Mouse (Mus musculus) frontal cortex, adult (tissue): ENCODE results near the gene Cenph.
"Not testable (repeated sequence)": the region's sequence is repeated elsewhere in the genome, so short reads cannot be mapped to it uniquely, and the experiment has no call there.

Source experiments
- ATAC-seq: cut with Nextera tagmentation; 2 replicates; pipeline ENCODE4 v1.9.2; 2017; ENCODE audit warnings: mild to moderate bottlenecking, moderate library complexity, mixed read lengths; ENCODE audit not compliant: low TSS enrichment

The Cenph gene

GRCm38 (mm10) chr13:100775252-100776055 is at the start of gene Cenph:
TSS of gene Cenph (minus strand) at chr13:100775899.
- peak; percentile 100 for ATAC-seq

DNA sequence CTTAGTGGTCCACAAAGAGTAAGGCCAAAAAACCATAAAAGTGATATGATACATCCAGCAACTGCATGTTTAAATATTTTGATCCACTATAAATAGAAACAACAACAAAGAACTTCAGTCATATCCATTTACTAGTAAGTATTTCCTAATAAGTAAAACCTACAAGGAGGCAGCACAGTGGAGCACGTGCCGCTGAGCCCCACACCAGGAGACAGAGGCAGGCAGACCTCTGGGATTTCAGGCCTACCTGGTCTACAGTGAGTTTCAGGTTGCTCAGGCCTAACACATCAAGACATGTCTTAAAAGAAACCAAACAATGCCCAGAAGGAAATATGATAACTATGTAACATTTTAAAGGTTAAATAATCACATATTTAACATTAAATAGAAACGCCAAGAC is 49.2 kb upstream of the Cenph start:
- no peak for ATAC-seq

DNA sequence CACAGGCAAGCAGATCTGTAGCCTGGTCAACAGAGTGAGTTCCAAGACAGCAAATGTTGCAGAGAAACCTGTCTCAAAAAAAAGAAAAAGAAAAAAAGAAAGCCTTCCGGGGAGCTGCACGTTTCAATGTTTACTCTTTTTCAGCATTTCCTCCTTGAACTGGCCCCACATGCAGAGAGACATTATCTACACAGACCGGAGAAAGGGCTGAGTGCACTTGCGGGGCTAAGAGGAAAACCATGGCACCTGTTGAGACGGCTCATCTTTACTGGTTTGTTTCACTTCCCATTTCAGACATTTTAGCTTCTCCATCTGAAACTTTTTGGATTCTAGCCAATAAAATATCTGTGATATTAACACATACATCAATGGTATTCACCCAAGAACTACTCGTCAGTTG is 48.6 kb upstream of the Cenph start:
- ATAC-seq = no peak

DNA sequence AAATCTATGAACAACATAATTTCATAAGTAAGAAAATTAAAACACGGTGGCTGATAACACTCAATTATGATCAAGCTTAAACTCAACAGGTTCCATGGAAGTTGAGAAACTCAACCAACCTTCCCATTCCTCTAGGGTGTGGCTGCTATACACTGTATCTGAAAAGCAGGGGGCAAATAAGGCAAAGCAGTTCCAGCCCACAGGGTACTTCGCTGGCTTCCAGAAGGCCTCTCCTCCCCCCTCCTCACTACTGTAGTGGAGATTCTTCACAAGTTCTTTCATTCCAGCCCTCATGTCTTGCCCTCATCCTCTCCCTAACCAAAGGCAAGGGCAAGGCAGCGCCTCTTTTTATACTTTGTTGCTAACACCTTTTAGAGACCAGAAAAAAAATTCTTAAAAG is 48.2 kb upstream of the Cenph start:
- no peak for ATAC-seq

DNA sequence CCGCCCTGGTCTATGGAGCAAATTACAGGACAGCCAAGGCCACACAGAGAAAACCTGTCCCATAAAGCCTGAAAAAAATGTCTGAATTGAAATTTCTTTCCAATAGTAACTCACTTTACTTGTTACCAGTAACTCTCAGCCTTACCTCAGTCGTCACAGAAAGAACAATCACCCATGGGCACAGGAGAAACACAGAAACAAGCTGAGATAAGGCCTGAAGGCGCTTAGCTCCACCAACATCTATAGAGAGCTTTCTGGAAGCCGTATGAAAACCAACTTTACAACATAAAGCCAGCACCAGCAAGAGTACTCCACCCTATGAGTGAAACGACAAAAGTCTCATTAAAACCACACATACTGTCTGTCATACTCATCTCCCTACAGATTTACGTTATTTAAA is 38.8 kb upstream of the Cenph start:
- ATAC-seq = no peak

- ATAC-seq = no peak
Measured at GRCm38 (mm10) chr13:100805776-100806175, 30.1 kb upstream of the Cenph start.

GRCm38 (mm10) chr13:100797171-100797570 is 21.5 kb upstream of the Cenph start:
- ATAC-seq = no peak

- no peak for ATAC-seq
Measured at GRCm38 (mm10) chr13:100789083-100789482, 13.4 kb upstream of the Cenph start.

GRCm38 (mm10) chr13:100788057-100788456 is 12.4 kb upstream of the Cenph start:
- ATAC-seq = not testable (repeated sequence)

DNA sequence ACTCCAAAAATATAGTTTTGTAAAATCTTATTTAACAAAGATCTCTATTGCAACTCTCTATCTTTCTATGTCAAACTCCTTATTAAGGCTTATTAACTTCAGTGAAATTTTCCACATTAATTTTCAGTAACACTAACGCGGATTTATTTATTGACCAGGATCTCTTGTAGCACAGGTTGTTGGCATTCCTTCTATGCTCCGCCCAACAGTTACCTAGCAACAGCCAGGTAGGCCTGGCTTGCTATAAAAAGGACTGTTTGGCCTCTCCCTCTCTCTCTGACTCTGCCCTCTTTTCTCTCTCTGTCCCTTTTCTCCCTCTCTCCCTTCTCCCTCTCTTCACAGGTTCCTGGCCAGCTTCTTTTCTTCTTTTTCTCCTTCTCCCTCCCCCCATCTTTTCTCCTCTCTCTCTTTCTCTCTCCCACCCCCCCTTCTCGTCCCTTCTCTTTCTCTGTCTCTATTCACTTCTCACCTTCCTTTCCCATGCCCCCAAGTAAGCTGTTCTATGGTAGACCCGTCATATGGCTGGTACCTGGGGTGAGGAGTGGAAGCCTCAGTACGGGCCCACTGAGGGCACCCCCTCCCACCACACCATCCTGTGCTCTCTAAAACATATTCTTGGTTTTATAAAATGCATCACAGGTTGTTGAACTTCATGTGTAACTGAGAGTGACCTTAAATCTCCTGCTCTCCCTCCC is 11.8 kb upstream of the Cenph start:
- ATAC-seq = no peak

DNA sequence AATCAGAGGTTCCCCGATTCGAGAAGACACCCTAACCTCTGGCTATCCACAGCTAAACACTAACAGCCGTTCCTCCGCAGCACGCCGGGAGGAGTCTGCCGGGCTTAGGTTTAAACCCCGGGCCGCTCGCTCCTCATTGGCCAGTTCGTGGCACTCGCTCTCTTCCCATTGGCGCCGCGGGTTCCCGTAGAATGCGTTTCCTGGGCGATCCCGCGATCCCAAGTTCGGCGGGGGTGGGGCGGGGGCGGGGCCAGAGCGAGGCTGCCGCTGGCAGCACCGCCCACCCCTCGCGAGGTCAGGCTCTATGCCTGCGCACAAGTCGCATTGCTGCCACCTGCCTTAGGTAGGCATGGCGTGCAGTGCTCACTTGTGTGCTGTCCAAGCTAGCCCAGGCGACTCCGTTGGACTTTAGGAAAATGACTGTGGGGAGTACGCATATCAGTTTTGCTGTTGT is 10.7 kb upstream of the Cenph start, which contains the start of gene Ccnb1:
Gene Ccnb1, minus strand, starts transcription at position 157 of the 454 bp plus-strand sequence.
- peak; percentile 100 for ATAC-seq

- ATAC-seq = no peak
Measured at GRCm38 (mm10) chr13:100785806-100786413, 10.2 kb upstream of the Cenph start.

DNA sequence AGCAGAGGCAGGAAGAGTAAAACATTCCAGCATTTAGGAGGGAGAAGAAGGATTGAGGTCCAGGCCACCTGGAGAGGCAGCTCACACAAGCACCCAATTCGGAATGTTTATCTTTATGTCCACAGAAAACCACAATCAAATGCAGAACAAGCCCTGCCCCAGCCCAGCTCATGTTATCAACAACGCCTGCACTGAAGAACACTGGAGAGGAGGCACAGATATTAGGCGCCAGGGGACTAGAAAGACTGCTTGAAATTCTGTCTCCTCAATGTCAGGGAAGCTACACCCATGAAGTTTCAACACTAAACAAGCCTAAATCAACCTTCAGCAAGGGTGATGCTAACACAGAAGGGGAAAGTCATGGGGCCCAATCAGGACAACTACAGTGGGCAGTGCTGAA is 1.8 kb upstream of the Cenph start:
- no peak for ATAC-seq

GRCm38 (mm10) chr13:100776710-100777109 is 1.0 kb upstream of the Cenph start:
- no peak for ATAC-seq

- ATAC-seq = peak; percentile 39; the same call in 1 of the 2 replicates
Measured at GRCm38 (mm10) chr13:100776056-100776419, 339 bp upstream of the Cenph start.

- ATAC-seq = no peak
Measured at GRCm38 (mm10) chr13:100774704-100775103, 995 bp downstream of the Cenph start.

GRCm38 (mm10) chr13:100755329-100755728 is 20.4 kb downstream of the Cenph start:
- no peak for ATAC-seq

GRCm38 (mm10) chr13:100754186-100754585 is 21.5 kb downstream of the Cenph start:
- no peak for ATAC-seq

DNA sequence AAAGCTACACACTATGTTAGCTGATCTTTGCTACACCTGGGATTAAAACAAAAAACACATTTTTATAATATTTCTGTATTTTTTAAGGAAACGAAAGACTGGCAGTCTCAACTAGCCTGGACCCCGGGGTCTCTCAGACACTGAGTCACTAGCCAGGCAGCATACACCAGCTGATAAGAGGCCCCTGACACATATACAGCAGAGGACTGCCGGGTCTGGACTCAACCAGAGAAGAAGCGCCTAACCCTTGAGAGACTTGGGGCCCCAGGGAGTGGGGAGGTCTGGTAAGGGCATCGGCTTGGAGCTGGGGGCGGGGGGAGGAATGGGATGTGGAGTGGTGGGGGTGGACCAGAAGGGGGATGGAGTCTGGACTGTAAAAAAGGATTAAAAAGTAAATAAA is 22.7 kb downstream of the Cenph start:
- no peak for ATAC-seq

DNA sequence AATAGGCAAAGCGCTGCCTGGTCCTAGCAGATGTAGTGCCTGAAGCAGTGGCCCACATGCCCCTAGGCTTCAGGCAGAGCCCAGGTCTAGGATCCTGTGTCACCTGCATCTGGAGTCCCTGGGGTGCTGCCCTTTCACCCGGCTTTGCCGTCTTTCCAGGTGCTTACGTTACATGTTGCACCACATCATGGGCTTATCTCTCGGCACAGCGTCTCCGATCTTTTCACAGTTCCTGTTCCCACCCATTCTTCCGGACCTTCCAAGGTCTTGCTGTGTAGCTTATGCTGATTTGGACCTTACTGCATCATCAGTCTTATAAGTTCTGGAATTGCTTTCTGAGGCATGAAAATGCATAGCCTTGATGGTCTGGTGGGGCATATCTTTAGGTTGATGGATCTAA is 23.2 kb downstream of the Cenph start:
- no peak for ATAC-seq

DNA sequence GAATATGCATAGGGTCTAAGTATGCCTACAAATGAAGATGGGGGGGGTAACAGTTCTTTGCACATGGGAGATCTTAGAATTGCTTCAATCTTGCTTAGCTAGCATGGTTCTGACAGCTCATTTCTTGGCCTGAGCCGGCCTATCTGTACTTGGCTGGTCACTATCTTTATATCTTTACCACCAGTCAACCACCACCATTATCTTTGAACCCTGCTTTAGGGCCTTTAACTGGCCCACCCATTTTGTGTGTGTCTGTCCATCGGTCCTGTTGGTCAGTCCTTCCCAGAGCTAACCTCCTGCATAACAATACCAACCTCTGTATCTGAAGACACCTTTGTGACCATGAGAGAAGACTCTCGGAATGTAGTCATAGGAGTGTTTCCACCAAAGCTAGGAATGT is 24.3 kb downstream of the Cenph start:
- no peak for ATAC-seq

DNA sequence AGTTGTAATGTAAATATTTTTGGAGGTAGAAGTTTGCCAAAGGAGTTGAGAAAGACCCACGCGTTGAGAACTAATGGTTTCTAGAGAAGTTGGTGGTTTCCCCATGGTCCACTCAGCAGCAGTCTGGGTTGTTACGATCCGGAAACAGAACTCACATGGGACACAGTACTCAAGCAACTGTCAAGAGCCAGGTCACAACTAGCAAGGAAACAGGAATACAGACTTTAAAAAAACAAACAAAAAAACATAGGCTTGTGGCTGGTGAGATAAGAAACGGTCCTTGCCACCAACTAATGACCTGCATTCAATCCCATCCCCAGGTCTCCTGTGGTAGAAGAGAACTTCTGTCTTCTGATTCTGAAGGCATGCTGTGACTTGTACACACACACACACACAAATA is 24.9 kb downstream of the Cenph start:
- no peak for ATAC-seq

- no peak for ATAC-seq
Measured at GRCm38 (mm10) chr13:100748638-100749037, 27.1 kb downstream of the Cenph start.
